Mouse (Mus musculus): Measurements from ENCODE around the gene Tlr5.

The Tlr5 gene

DNA sequence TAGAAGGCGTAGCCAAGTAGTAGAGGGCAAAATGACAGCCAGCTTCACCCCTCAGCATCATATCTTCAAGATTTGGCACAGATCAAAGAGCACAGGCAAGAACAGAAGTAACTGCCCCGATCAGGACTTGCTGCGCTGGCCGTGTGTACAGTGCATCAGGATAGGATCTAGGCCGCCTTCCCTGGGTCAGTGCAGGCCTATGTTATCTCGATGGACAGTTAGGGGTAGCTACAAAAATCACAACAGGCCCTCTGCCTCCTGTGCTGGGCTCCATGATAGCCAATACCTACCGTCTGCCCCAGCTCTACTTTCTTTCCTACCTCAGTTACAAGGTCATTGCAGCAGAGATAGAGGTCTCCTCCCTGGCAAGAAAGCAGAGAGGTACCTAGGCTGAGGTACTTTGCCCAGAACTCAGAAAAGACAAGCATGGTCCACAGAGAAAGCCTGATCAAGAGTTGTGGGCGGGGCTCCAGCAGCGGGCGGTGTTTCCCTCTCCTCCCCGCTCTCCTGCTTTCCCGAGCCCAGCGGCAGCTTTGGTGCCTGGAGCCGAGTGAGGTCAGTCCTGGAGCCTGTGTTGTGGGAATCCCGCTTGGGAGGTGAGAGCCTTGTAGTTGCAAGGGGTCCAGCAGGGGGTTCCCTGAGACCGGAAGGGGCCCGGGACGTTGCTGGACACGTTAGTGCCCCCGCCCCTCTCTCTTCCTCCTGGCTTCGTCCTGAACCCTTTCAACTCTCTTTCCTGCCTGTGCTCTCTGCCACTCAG is at the start of gene Tlr5:
Gene Tlr5 (plus strand): TSS at position 502 of the 760 bp plus-strand sequence.
- DNase-seq (ENCODE audit: low spot score) = peak; percentile 19

DNA sequence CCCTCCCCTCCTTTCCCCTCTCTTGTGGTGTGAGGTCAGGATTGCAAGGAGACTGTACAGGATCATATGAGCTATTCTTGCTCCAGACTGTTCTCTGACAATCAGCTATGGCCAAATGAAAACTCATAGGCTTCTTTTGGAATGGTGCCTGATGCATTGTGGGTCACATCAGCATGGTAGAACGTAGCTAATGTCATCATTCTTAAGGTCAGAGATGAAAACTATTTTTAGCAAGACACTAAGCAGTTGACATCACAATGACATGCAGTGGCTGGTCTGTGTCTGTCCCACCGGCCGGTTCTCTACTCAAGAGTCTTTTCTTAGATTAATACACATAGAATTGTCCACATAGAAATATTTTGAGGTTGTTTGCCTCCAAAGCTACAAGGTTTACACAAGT is 48.9 kb upstream of the Tlr5 start:
- no peak for DNase-seq (ENCODE audit: low spot score)

DNA sequence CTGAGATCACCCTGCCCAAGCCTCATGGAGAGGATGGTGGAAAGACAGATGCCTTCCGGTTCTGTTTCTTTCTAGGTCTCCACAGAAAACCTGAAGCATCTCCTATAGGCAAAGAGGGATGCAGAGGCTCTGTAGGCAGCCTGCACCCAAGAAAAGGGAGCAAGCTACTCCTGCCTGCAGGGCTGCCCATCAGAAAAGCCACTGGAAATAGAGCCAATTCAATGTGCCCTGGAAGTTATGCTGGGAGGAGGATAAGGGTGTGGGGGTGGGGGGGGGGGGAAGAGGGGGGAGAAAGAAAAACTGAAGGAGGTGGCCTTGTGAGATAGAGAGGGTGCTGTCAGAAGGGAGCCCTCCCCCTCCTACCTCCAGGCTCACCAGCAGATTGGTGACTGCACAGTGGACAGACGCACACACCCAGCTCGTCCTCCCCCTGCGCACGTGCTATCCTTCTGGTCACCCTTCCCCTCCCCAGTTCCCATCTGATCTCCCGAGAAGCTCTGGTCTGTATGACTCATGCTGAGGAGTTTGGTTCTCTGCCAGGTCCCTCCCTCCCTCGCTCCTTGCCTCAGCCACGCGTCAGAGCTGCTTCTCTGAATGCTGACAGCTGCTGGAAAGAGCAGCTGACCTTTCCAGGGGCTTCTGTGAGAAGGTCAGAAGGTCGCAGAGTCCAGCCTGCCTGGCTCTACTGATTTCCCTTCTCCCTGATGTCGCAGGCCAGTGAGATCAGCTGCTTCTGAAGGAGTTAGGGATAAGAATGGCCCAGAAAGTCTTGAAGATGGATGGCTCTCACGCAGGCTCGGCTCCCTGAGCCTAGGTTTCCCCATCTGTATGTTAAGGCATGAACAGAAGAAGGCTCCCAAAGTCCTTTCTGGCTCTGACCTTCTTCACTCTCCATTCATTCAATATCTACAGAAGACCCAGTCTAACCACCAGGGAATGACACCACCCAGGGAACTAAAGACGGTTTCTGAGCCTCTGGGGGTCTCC is 46.2 kb upstream of the Tlr5 start:
- DNase-seq (ENCODE audit: low spot score) = peak; percentile 76

- no peak for DNase-seq (ENCODE audit: low spot score)
Observed at GRCm38 (mm10) chr1:182909066-182909465, 45.5 kb upstream of the Tlr5 start.

DNA sequence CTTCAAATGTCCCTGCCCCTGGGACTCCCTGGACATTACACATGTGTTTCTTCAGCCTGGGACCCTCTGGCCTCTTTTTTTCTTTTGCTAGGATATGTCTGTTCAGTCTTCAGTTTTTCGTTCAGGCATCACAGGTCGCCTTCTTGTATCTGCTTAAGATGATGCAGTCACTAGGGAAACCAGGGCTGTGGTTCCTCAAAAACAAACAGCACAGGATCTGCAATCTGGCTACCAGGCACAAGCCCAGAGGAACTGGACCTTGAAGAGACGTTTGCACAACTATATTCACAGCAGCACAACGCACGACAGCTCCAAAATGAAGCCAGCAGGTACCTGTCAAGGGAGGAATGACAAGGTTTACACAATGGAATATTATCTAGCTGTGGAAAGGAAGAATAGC is 45.0 kb upstream of the Tlr5 start:
- no peak for DNase-seq (ENCODE audit: low spot score)

DNA sequence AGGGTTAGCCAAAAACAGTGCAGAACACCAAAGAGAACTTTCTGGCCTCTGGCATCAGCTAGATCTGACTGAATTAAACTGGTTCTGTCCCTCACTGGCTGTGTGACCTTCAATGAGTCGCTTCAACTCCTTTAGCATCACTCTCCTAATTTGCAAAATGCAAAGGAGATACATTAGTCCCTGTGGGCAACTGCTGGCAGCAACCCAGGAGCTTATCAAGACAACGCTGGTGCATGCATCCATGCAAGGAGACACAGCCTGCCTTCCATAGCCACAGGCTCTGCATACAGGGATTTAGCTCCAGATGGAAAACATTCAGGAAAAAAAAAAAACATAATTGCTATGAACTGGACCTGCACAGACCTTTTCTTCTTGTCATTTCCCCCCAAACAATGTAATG is 42.0 kb upstream of the Tlr5 start:
- DNase-seq (ENCODE audit: low spot score) = no peak

DNA sequence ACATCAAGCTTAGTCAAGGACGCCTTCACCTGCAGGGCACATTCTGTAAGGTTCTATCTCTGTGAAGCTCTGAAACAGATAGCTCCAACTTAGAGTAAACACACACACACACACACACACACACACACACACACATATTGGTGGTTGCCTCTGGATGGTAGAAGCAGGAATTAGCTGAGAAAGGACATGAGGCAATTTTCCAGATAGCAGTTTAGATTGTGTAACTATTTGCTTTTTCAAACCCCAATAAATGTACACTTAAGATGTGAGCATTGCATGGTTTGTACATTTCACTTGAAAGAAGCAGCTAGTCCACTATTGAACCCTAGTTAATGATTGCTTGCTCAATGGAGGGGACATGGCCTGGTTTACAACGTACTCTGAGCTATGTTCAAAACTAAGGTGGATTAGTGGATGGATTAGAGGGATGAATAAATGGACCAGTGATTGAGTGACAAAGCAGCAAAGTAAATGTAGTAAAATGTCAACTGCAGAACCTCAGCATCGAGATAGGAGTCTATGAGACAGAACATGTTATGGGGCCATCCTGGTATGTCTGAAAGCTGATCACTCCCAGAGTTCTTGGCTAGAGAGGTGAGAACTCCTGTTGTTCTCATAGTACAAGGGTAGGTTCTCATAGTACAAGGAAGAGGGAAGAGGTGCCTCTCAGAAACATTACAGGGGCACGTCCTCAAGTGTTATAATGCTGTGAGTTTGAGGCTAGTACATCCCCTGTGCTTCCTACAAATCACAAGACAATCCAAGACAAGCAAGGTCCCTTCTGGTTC is 40.3 kb upstream of the Tlr5 start:
- DNase-seq (ENCODE audit: low spot score) = no peak

DNA sequence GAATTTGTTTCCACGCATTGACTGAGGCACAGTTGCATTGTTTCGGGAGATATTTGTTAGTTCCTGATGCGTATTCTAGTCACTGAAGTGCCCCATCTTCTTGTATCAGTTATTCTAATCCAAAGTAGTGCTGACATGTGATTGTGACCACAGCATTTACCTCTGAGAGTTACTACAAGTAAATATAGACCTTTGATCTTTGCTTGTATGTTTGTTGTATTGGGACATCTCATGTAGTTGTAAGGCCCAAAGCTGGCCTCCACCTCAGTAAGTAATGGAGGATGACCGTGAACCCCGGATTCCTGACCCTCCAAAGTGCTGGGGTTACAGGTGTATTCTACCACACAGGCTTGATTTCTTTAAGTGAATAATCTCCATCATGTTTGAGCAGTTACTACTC is 38.4 kb upstream of the Tlr5 start:
- no peak for DNase-seq (ENCODE audit: low spot score)

DNA sequence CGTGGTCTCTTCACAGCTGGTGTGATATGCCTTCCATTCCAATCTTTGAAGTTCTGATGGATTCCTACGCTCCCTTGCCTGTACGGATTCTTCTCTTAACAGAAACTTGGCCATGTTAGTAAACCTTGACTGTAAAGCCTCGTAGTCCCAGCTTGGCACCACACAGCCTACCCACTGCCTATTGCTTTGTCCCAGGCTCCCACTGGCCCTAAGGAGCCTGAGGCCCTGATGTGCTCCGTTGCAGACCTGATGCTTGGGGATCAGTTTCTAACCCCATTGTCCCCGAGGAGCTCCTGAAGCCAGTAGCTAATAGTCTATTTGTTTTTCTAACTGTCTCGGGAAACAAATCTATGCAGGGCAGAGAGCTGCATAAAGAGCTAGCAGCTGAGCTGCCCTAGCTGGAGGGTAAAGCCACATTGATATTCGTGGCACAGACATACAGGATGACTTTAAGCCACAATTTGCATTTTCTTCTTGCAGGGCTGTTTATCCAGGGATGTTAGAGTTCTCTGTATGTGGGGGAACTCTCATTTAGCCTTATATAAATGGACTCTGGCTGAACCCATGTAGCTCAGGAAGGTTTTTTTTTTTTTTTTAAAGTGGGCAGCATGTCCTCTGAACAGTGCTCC is 35.8 kb upstream of the Tlr5 start:
- no peak for DNase-seq (ENCODE audit: low spot score)

GRCm38 (mm10) chr1:182922824-182923223 is 31.8 kb upstream of the Tlr5 start:
- DNase-seq (ENCODE audit: low spot score) = no peak

DNA sequence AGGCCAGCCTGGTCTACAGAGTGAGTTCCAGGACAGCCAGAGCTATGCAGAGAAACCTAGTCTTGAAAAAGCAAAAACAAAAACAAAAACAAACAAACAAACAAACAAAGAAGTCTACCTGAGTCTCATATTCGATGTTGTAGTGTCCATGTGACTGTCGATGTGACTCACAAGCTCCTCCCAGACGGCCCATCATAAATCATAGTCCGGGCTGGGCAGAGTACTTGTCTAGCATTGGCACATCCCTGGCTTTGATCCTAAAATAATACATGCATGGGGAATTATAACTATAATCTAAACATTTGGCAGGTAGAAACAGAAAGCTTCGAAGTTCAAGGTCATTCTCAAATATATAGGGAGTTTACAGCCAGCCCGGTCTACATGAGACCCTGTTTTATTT is 28.1 kb upstream of the Tlr5 start:
- no peak for DNase-seq (ENCODE audit: low spot score)

DNA sequence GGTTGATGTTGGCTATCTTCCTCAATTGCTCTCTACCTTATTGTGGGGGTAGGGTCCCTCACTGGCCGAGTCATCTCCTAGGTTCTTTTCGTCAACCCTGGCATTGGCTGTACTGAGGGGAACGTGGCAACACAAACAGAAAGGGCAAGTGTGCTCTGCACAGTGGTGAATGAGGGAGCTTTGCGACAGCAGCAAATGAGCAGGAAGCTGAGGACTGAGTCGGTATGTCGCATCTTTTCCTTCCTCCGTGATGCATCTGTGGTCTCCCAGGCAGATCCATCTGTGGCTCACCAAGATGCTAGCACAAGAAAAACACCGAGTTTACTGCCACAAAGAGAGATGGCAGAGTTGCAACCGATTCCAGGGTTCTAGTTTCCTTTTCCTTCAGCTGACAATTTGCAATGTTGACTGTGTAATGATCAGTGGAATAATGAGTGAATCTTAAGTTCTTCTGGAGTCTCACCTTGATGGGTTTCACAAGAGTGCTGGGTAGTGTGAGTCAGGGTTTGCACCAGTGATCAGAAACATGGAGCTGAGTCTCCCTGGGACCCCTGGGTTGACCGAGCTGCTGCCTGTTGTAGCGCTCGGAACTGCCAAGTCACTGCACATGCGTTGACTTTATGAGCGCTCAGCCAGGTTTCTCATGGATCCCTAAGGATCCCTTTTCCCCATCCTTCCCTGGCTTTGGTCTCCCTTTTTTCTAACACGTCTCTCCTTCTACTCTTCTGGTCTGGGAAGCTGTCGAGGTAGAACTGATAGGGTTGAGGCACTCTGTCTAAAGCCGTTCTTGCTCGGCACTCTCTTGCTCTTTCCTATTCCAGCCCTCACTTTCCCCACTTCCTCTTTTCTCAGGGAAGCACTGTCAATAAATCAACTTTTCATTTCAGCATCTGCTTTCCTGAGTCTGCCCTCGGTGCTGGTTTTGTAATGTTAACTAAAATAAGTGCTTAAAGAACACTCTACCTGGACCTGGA is 26.4 kb upstream of the Tlr5 start:
- no peak for DNase-seq (ENCODE audit: low spot score)

DNA sequence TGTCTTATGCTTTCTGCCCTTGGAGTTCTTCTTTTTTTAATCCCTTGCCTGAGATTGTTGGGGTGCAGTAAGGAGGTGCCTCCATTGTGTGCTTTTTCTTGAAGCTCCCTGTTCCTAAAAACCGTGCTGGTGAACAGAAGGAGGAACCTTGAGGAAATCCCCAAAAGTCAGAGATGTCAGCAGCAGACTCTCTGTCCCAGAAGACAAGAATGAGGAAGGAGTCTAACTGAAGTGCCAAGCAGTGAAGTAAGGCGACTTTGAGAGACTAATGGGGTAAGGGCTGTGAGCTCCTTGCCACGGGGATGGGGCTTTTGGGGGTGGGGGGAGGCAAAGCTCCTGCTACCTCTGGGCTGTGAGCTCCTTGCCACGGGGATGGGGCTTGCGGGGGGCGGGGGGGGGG is 19.1 kb upstream of the Tlr5 start:
- DNase-seq (ENCODE audit: low spot score) = no peak

DNA sequence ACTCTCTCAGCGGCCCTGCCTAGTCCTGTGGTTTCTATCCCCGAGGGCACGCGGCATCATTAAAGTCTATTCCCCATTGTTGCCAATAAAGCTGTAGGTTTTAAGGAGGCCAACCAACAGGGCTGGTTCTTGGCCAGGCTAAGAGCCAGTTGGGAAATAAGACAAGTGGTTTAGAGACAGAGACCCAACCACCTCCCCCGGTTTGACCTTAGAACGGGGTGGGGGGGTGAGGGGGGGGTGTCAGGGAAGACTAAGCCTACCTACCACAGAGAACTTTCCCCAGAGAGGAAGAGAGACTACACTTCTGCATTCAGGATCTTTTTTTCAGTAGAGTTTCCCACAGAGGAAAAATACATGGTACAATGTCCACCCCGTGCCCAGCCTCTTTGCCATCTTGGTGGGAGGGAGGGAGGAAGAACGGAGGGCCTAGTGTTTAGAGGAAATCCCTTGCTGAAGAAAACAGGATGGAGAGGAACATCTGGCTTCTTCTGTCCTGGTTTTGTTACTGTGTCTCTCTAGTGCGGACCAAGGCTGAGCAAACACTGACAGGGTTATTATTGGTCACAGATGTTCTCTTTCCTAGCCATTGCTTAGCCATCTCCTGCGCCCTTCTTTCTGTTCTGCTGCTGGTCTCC is 17.0 kb upstream of the Tlr5 start:
- no peak for DNase-seq (ENCODE audit: low spot score)

- no peak for DNase-seq (ENCODE audit: low spot score)
Observed at GRCm38 (mm10) chr1:182941921-182942320, 12.7 kb upstream of the Tlr5 start.

GRCm38 (mm10) chr1:182943911-182944310 is 10.7 kb upstream of the Tlr5 start:
- DNase-seq (ENCODE audit: low spot score) = no peak

- DNase-seq (ENCODE audit: low spot score) = no peak
Observed at GRCm38 (mm10) chr1:182944638-182945037, 9.9 kb upstream of the Tlr5 start.

- DNase-seq (ENCODE audit: low spot score) = no peak
Observed at GRCm38 (mm10) chr1:182945561-182945960, 9.0 kb upstream of the Tlr5 start.

DNA sequence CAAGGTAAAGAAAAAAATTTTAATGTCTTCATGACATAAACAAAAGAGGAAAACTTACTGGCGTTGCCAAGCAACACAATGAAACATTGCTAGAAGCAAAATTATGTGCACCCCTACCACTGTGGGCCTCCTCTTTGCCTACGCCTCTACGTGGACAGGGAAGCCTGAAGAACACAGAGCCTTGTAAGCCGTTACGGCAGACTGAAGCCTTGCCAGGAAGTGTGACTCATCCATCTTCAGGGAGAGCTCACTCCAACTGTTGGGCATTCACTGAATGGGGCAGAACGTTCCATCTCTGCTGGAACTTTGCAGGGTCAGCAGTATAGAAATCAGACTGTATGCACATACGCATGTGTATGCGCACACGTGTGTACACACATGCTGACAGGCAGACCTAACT is 3.3 kb upstream of the Tlr5 start:
- DNase-seq (ENCODE audit: low spot score) = peak; percentile 40

- DNase-seq (ENCODE audit: low spot score) = no peak
Observed at GRCm38 (mm10) chr1:182953165-182953564, 1.4 kb upstream of the Tlr5 start.

Measured in testis, postnatal 14 days (tissue).